Mouse (Mus musculus) heart, embryonic 15.5 days (tissue): ENCODE results near the gene Kif26b. TPM values are rescaled to one million over a fixed set of nuclear protein-coding genes. Genes with fewer than 3 reads are reported as not detected.
A peak's percentile ranks its signal among the peaks of the same experiment; 100 is the strongest.

Source experiments
- ATAC-seq: fragments of 200-750 bp; cut with Nextera tagmentation; replicated peaks from 2 replicates; pipeline ENCODE4 v1.8.0; 2017; ENCODE audit warnings: low read depth, moderate TSS enrichment; ENCODE audit not compliant: insufficient number of reproducible peaks, insufficient read depth, low FRiP score
- H3K27ac ChIP-seq: fragments of 300-500 bp; sonication (generic); 2 replicates; pipeline ENCODE4 v1.5.1; 2015; ENCODE audit warnings: mild to moderate bottlenecking, inconsistent platforms
- H3K27me3 ChIP-seq: fragments of 300-500 bp; sonication (generic); 2 replicates; pipeline ENCODE4 v1.6.1; 2015; ENCODE audit warnings: inconsistent platforms
- H3K36me3 ChIP-seq: fragments of 300-500 bp; sonication (generic); 2 replicates; pipeline ENCODE4 v1.6.1; 2015; ENCODE audit warnings: mild to moderate bottlenecking, inconsistent platforms
- H3K4me1 ChIP-seq: fragments of 300-500 bp; sonication (generic); replicated peaks from 2 replicates; pipeline ENCODE4 v1.6.1; 2015; ENCODE audit warnings: inconsistent platforms
- H3K4me2 ChIP-seq: fragments of 300-500 bp; sonication (generic); 2 replicates; pipeline ENCODE4 v1.6.1; 2015; ENCODE audit warnings: inconsistent platforms, mild to moderate bottlenecking, moderate library complexity
- H3K4me3 ChIP-seq: fragments of 300-500 bp; sonication (generic); 2 replicates; pipeline ENCODE4 v1.5.1; 2015; ENCODE audit warnings: mild to moderate bottlenecking, inconsistent platforms
- H3K9ac ChIP-seq: fragments of 300-500 bp; sonication (generic); 2 replicates; pipeline ENCODE4 v1.6.1; 2015; ENCODE audit warnings: mild to moderate bottlenecking, inconsistent platforms
- H3K9me3 ChIP-seq: fragments of 300-500 bp; sonication (generic); replicated peaks from 2 replicates; pipeline ENCODE4 v1.6.1; 2016; ENCODE audit warnings: inconsistent platforms
- WGBS: fragments of 180-500 bp; shearing (Covaris S2); methylation state at CpG from one replicate; pipeline ENCODE4 v1.1.7; 2015; ENCODE audit warnings: mixed read lengths; 5-methylcytosine and 5-hydroxymethylcytosine counted together
- polyA plus RNA-seq: library from polyadenylated mRNA; unstranded; fragments of >200 nt; fragmentation: Nextera tagmentation; extraction: Ambion mirVana; gene quantifications from 2 replicates; pipeline ENCODE4 v1.2.1, GENCODE M21; 2015

The Kif26b gene
- polyA plus RNA-seq, 1 experiment from 2014 or later: 7.3 TPM

DNA sequence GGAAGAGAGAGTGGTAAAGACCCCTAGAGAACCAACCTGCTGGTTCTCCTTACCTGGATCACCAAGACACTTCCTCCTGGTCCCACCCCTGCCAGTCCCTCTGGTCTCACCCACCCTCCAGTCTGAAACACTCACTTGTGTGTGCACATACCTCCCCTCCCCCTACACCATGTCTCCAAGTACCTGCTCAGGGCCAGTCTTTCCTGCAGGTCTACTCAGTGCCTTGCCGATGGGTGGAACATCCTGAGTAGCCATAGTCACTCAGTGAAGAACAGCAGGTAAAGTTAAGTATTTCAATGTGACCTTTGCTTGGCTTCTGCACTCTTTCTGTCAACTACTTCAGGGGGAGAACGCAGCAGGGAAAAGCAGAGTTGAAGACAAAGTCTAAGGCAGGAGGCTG lies 268.5 kb downstream of the Kif26b start:
- Histone ChIP-seq H3K36me3 (no peaks in the 10 kb centered on the region), H3K4me2 (no peak overlapping the region), H3K4me1 (peaks cover 43% of the 10 kb centered on the region), H3K27me3 (no peaks in the 10 kb centered on the region), H3K9ac (no peak overlapping the region), H3K27ac (peak overlapping the region; percentile 40; the same call in 1 of the 2 replicates), H3K9me3 (no peaks in the 10 kb centered on the region), H3K4me3 (no peak overlapping the region)
- WGBS: 60% methylated on average over 2 of the region's 2 CpGs
- ATAC-seq: no peak

DNA sequence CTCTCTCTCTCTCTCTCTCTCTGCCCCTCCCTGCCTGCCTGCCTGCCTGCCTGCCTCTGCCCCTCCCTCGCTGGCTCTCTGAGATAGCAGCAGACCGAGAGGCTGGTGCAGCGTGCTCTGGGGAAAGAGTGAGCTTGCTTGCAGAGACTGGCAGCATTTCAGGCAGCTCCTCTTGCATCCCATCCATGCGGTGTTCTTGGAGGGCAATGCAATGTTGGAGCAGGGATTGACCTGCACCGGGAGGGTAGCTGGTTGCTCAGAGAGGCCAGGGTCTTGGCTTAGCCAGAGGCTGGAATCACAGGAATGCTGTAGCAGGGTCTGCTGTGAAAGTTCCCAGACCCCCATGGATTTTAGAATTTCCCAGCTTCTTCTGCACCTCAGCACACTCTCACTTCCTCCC lies 269.4 kb downstream of the Kif26b start:
- WGBS: 3% methylated on average over 5 of the region's 5 CpGs
- peaks cover 49% of the 10 kb centered on the region for H3K4me1 ChIP-seq
- H3K27ac ChIP-seq: peak overlapping the region; percentile 66
- peak overlapping the region; percentile 39 for H3K4me3 ChIP-seq
- ATAC-seq: peak; percentile 50; the same call in 1 of the 2 replicates
- peak overlapping the region; percentile 31 for H3K9ac ChIP-seq
- H3K4me2 ChIP-seq: peak overlapping the region; percentile 61
- H3K36me3 ChIP-seq: no peaks in the 10 kb centered on the region
- no peaks in the 10 kb centered on the region for H3K9me3 ChIP-seq
- no peaks in the 10 kb centered on the region for H3K27me3 ChIP-seq

DNA sequence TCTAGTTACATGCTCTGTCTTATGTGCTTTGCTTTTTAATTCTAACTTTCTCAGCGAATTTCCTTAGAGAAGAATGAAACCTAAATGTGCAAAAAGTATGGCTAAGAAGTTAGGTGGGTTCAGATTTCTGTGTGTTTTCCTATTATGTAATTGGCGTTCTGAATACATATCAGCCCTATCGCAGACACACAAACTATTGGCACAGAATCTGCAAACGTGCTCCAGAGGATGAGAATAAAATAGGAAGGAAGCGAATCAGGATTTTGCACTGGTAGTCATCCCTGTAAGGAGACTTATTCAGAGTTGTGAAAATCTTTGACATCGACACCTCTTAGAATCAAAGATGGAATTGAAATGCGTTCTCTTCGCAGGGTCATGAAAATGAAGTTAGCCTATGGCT lies 270.0 kb downstream of the Kif26b start:
- H3K4me2 ChIP-seq: peak overlapping the region; percentile 61
- peak overlapping the region; percentile 66; the same call in 1 of the 2 replicates for H3K27ac ChIP-seq

DNA sequence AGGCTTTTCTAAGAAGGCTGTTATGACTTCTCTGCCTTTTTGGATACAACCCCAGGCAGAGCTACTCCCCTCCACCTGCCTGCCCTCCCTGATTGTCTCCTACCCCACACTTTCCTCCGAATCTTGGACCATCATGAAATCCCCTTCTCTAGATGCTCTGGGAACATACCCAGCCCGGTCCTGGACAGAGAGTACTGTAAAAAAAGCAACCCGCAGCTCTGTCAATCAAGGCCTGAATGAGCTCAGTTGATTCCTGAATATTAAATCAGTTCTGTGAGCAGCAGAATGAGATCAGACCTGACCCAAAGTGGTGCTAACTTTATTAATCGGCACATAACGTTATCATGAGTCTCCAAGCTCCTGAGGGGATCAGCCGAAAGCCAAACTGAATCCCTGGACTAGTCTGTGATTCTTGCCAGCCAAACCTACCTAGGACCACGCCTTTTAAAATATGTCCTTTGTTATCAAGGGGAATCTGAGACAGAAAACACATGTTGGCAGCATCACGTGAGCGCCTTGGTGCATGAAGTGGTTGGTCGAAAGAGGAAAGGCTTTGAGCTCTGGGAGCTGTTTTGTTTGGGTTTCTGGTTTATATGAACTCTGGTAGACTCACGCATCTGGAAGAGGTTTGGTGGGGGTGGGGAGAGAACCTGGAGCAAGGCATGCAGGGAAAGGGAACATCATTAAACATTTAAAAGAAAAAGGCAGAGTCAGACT lies 271.1 kb downstream of the Kif26b start:
- H3K4me2 ChIP-seq: peak overlapping the region; percentile 61
- peak overlapping the region; percentile 39 for H3K4me3 ChIP-seq
- ATAC-seq: no peak
- no peaks in the 10 kb centered on the region for H3K36me3 ChIP-seq
- no peaks in the 10 kb centered on the region for H3K27me3 ChIP-seq
- H3K4me1 ChIP-seq: peaks cover 63% of the 10 kb centered on the region
- H3K27ac ChIP-seq: no peak overlapping the region
- 61% methylated on average over 11 of the region's 11 CpGs for WGBS
- H3K9ac ChIP-seq: no peak overlapping the region
- no peaks in the 10 kb centered on the region for H3K9me3 ChIP-seq

More for the DNA sequence above, 270.0 kb downstream of the Kif26b start:
- Histone ChIP-seq H3K4me3 (peak overlapping the region; percentile 39), H3K4me1 (peaks cover 54% of the 10 kb centered on the region), H3K27me3 (no peaks in the 10 kb centered on the region), H3K9me3 (no peaks in the 10 kb centered on the region), H3K9ac (peak overlapping the region; percentile 15), H3K36me3 (no peaks in the 10 kb centered on the region)
- no peak for ATAC-seq
- WGBS: 48% methylated on average over 8 of the region's 8 CpGs

DNA sequence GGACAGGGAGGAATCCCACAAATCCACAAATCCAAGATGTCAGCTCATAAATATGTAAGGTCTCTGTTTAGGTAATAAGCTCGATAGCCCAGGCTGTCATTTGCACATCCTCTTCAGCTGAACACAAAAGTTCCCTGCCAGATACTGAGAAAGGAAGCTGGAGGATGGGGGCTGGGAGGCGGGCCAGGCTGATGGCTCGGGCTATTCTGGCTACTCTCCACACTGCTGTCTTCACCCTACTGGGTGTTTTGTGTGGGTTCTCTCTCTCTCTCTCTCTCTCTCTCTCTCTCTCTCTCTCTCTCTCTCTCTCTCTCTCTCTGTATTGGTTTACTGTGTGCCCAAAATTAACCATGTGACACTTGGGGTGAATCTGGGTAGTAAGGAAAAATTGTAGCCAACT lies 274.2 kb downstream of the Kif26b start:
- peak; percentile 86 for ATAC-seq
- 15% methylated on average over 3 of the region's 3 CpGs for WGBS
- Histone ChIP-seq H3K4me2 (no peak overlapping the region), H3K4me3 (no peak overlapping the region), H3K27ac (peak overlapping the region; percentile 82), H3K4me1 (peaks cover 59% of the 10 kb centered on the region), H3K9me3 (no peaks in the 10 kb centered on the region), H3K27me3 (no peaks in the 10 kb centered on the region), H3K9ac (no peak overlapping the region), H3K36me3 (no peaks in the 10 kb centered on the region)

DNA sequence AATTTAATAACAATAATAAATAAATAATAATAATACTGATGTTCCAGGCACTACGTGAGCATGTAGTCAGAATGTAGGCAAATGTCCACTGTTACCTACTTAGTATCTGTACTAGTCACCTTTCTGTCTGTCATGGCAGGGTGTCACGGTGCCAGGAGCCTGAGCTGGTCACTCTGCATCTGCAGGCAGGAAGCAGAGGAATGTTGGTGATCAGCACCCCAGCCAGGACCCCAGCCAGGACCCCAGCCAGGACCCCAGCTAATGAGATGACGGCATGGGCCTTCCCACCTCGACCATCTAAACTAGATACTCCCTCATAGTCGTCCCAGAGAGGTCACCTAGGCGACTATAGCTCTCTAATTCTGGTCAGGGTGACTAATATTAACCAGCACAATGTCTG lies 288.6 kb downstream of the Kif26b start:
- Histone ChIP-seq H3K9ac (no peak overlapping the region), H3K27ac (no peak overlapping the region), H3K4me2 (no peak overlapping the region), H3K9me3 (no peaks in the 10 kb centered on the region), H3K36me3 (no peaks in the 10 kb centered on the region), H3K27me3 (no peaks in the 10 kb centered on the region), H3K4me1 (peaks cover 29% of the 10 kb centered on the region), H3K4me3 (no peak overlapping the region)
- no peak for ATAC-seq
- 70% methylated on average over 6 of the region's 6 CpGs for WGBS

DNA sequence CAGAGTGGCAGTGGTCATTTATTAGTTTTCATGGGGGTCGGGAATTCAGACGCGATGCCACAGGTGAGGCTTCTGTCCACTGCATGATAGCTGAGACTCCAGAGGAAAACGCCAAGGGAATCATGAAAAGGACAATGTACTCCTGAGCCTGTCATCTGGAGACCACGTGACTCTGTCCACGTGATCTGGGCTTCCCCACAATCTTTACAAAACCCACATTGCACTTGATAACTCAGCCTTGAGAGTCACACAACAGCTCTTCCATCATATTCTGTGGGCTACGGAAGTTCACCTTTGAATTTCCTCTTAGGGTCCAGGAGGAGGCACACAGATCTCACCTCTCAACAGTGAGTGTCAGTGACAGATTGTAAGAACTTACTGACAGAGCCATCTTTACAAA lies 290.1 kb downstream of the Kif26b start:
- no peak overlapping the region for H3K9ac ChIP-seq

DNA sequence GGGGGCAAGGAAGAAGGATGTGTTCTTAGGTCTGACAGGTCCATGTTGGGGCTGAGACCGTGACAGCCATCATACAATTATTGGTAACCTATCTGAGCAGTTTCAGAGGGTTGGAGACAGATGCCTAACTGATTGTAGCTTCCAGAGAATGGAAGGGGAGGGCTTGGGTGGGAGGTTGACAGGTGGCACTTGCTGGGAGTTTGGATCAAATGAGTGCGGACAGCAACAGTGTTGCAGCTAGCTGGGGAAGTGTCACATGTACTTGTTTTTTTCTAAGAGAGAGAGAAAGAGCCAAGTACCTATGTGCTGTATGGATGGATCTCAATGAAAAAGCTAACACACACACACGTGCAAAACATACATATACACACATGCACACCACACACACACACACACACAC lies 291.2 kb downstream of the Kif26b start:
- no peaks in the 10 kb centered on the region for H3K36me3 ChIP-seq
- H3K4me1 ChIP-seq: peaks cover 19% of the 10 kb centered on the region; the same call in 1 of the 2 replicates
- H3K27ac ChIP-seq: no peak overlapping the region
- no peak overlapping the region for H3K4me2 ChIP-seq
- H3K4me3 ChIP-seq: no peak overlapping the region
- no peak overlapping the region for H3K9ac ChIP-seq
- H3K9me3 ChIP-seq: no peaks in the 10 kb centered on the region
- no peaks in the 10 kb centered on the region for H3K27me3 ChIP-seq
- ATAC-seq: no peak
- WGBS: 79% methylated on average over 3 of the region's 3 CpGs

More for the DNA sequence above, 290.1 kb downstream of the Kif26b start:
- H3K27me3 ChIP-seq: no peaks in the 10 kb centered on the region
- no peak overlapping the region for H3K4me2 ChIP-seq
- H3K9me3 ChIP-seq: no peaks in the 10 kb centered on the region
- no peak for ATAC-seq
- no peaks in the 10 kb centered on the region for H3K36me3 ChIP-seq
- peaks cover 28% of the 10 kb centered on the region for H3K4me1 ChIP-seq
- 67% methylated on average over 7 of the region's 7 CpGs for WGBS
- H3K27ac ChIP-seq: no peak overlapping the region
- H3K4me3 ChIP-seq: no peak overlapping the region

DNA sequence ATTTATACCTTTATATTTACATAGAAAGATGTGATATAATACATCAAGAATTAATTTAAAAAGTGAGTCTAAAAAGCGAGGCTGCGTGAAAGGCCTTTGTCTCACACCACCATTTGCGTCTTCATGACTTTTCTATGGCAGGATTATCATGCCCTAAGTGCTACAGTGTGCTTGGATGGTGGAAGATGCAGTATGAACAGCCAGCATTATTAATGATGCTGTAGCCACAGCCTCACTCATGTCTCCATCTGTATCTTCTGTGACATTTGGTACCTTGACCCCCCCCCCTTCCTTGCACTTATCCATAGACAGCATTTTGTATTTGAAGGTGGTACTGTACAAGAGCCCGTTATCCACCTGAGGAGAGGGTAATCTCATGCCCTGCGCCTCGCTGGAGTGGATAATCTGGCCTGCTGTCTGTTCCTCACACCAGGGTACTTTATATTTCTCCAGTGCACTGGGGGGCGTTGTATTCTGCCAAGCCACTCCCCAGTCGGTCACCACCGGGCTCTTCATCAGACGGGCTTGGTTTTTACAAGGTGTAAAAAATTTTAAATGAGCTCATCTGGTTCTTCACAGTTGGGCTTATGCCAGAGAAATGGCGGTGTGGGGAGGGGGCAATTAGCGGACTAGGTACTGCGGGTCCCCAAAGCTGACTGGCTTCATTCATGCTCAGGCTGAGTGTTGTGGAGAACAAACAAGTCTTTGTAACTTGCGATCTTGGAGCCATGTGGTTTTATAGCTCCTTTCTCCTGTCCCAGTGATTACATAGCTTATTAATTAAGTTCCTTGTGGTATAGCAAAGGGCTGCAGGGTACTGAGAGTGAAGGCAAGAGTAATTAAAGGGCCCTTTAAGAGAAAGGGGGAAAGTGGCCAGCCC lies 291.9 kb downstream of the Kif26b start:
- no peak overlapping the region for H3K4me2 ChIP-seq
- H3K27ac ChIP-seq: no peak overlapping the region
- H3K4me1 ChIP-seq: peaks cover 19% of the 10 kb centered on the region; the same call in 1 of the 2 replicates
- no peaks in the 10 kb centered on the region for H3K27me3 ChIP-seq
- 77% methylated on average over 14 of the region's 14 CpGs for WGBS
- no peaks in the 10 kb centered on the region for H3K9me3 ChIP-seq
- no peaks in the 10 kb centered on the region for H3K36me3 ChIP-seq
- no peak overlapping the region for H3K4me3 ChIP-seq
- H3K9ac ChIP-seq: no peak overlapping the region
- no peak for ATAC-seq

DNA sequence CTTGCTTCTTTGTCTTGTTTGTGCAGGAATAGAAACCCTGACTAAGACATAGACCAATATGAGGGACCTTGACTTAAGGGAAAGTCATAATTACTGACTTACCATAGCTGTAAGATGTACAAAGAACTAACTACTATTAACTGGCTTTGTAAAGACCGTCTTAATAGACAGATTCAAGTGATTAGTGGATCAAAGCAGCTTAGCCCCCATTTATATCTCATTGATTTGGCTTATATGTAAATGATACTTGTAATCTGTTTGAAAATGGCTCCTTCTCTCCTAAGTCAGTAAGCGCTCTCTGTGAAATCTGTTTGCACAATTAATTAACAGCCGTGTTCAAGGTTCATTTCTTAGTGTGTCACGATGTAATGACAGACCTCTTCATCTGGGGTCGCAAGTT lies 295.9 kb downstream of the Kif26b start:
- Histone ChIP-seq H3K27me3 (no peaks in the 10 kb centered on the region), H3K4me1 (peaks cover 18% of the 10 kb centered on the region; the same call in 1 of the 2 replicates), H3K4me2 (no peak overlapping the region), H3K4me3 (no peak overlapping the region), H3K36me3 (no peaks in the 10 kb centered on the region), H3K27ac (no peak overlapping the region), H3K9ac (no peak overlapping the region), H3K9me3 (no peaks in the 10 kb centered on the region)
- ATAC-seq: no peak
- 57% methylated on average over 5 of the region's 5 CpGs for WGBS

DNA sequence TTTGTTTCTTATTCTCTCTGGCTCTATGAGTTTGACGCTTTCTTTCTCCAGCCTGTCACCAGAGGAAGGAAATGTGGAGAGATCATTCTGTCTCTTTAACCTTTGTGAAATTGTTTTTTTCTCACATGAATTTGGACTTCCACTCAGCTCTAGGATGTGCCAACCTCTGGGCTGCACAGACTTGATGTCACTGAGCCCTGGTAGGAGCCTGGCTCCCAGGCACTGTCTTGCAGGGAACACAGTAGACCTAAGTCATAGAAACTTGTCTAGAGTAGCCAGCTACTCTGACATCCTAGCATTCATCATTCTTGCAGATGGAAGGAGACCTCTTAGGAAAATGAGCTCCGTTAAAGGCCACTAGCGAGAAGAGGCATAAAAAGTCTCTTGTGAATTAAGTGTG lies 298.3 kb downstream of the Kif26b start:
- ATAC-seq: no peak
- 89% methylated on average over 3 of the region's 3 CpGs for WGBS
- no peaks in the 10 kb centered on the region for H3K9me3 ChIP-seq

More for the DNA sequence above, 298.3 kb downstream of the Kif26b start:
- H3K4me2 ChIP-seq: no peak overlapping the region
- no peak overlapping the region for H3K4me3 ChIP-seq
- 0 out of 2 replicates have a peak, but pooled peaks cover 5% of the 10 kb centered on the region for H3K4me1 ChIP-seq
- H3K27me3 ChIP-seq: no peaks in the 10 kb centered on the region
- no peaks in the 10 kb centered on the region for H3K36me3 ChIP-seq
- H3K27ac ChIP-seq: no peak overlapping the region
- H3K9ac ChIP-seq: no peak overlapping the region
